Mouse (Mus musculus) CH12.LX (cell line): ENCODE measurements around the gene Slc38a7. TPM values are rescaled to one million over a fixed set of nuclear protein-coding genes. Genes with fewer than 3 reads are reported as not detected.

Experiments
- DNase-seq: peaks from one replicate; pipeline ENCODE4 v3.0.0-alpha.2; 2013; ENCODE audit errors: extremely low read depth
- H3K27ac ChIP-seq: 2 replicates; pipeline ENCODE4 v1.5.1; 2012; ENCODE audit warnings: low read depth, mild to moderate bottlenecking, control low read depth, moderate library complexity; ENCODE audit not compliant: insufficient read depth
- H3K27me3 ChIP-seq: replicated peaks from 2 replicates; pipeline ENCODE3; 2012; ENCODE audit warnings: inconsistent platforms
- H3K36me3 ChIP-seq, 2 experiments: replicated peaks in 1 of 2; 2 replicates each; pipeline versions ENCODE3 to v1.6.1; 2012; ENCODE audit warnings: inconsistent platforms in 1 of 2, low read length in 1 of 2, mild to moderate bottlenecking in 1 of 2, mixed read lengths in 1 of 2, moderate library complexity in 1 of 2; ENCODE audit not compliant: control insufficient read depth in 1 of 2, insufficient read depth in 1 of 2
- H3K4me1 ChIP-seq, 2 experiments: 2 replicates each; pipeline ENCODE4 v1.6.1; 2012; ENCODE audit warnings: inconsistent platforms in 1 of 2, moderate library complexity in 1 of 2; ENCODE audit not compliant: insufficient read depth in 2 of 2, control insufficient read depth in 1 of 2
- H3K4me2 ChIP-seq: 2 replicates; pipeline ENCODE4 v1.6.1; 2012; ENCODE audit warnings: low read depth, mild to moderate bottlenecking, control low read depth; ENCODE audit not compliant: poor library complexity, insufficient read depth, severe bottlenecking
- H3K4me3 ChIP-seq, 3 experiments: fragments of 150-350 bp in 1 of 3; sonication (generic) in 1 of 3; replicated peaks in 1 of 3; 2 replicates each; pipeline versions ENCODE3 to v1.5.1; 2011 to 2012; ENCODE audit warnings: low read depth in 2 of 3, low read length in 2 of 3, mild to moderate bottlenecking in 2 of 3, moderate library complexity in 2 of 3, control low read depth in 1 of 3, improper control_type of control experiment in 1 of 3, inconsistent platforms in 1 of 3, mixed read lengths in 1 of 3; ENCODE audit not compliant: poor library complexity in 1 of 3
- H3K79me2 ChIP-seq: replicated peaks from 2 replicates; pipeline ENCODE4 v1.6.1; 2012; ENCODE audit warnings: mild to moderate bottlenecking, moderate library complexity; ENCODE audit not compliant: control insufficient read depth, poor library complexity, insufficient read depth, severe bottlenecking; ENCODE audit errors: extremely low read depth
- H3K9ac ChIP-seq: 2 replicates; pipeline ENCODE4 v1.6.1; 2012; ENCODE audit warnings: low read depth, mild to moderate bottlenecking, control low read depth, moderate library complexity; ENCODE audit not compliant: insufficient read depth
- H3K9me3 ChIP-seq: replicated peaks from 2 replicates; pipeline ENCODE3; 2012; ENCODE audit warnings: low read length, inconsistent platforms, mixed read lengths
- CHD1 ChIP-seq: IDR thresholded peaks from 2 replicates; pipeline ENCODE4 v1.6.1; 2012; ENCODE audit warnings: low read depth, low read length, improper control_type of control experiment, inconsistent platforms
- CHD2 ChIP-seq: IDR thresholded peaks from 2 replicates; pipeline ENCODE4 v1.6.1; 2011; ENCODE audit warnings: low read length, improper control_type of control experiment
- E2F4 ChIP-seq: IDR thresholded peaks from 2 replicates; pipeline ENCODE4 v1.6.1; 2011; ENCODE audit warnings: low read depth, low read length, improper control_type of control experiment; ENCODE audit not compliant: insufficient replicate concordance
- EP300 ChIP-seq: IDR thresholded peaks from 2 replicates; pipeline ENCODE4 v1.6.1; 2011; ENCODE audit warnings: low read length, improper control_type of control experiment
- GABPA ChIP-seq: IDR thresholded peaks from 2 replicates; pipeline ENCODE4 v1.6.1; 2012; ENCODE audit warnings: low read depth, low read length, improper control_type of control experiment, inconsistent platforms; ENCODE audit not compliant: insufficient replicate concordance
- HCFC1 ChIP-seq: IDR thresholded peaks from 2 replicates; pipeline ENCODE4 v1.6.1; 2012; ENCODE audit warnings: low read depth, mild to moderate bottlenecking, inconsistent platforms, low read length, improper control_type of control experiment
- JUN ChIP-seq: IDR thresholded peaks from 2 replicates; pipeline ENCODE4 v1.6.1; 2011; ENCODE audit warnings: low read depth, mild to moderate bottlenecking, low read length, improper control_type of control experiment, moderate library complexity; ENCODE audit not compliant: insufficient read depth
- MAFK ChIP-seq: IDR thresholded peaks from 2 replicates; pipeline ENCODE4 v1.6.1; 2011; ENCODE audit warnings: low read length, improper control_type of control experiment; ENCODE audit not compliant: insufficient replicate concordance
- MAZ ChIP-seq: IDR thresholded peaks from 2 replicates; pipeline ENCODE4 v1.6.1; 2012; ENCODE audit warnings: low read depth, mild to moderate bottlenecking, inconsistent platforms, low read length, improper control_type of control experiment, moderate library complexity
- MEF2A ChIP-seq: IDR thresholded peaks from 2 replicates; pipeline ENCODE4 v1.6.1; 2014; ENCODE audit warnings: low read depth, mild to moderate bottlenecking, inconsistent platforms, low read length, improper control_type of control experiment, borderline replicate concordance
- MXI1 ChIP-seq: IDR thresholded peaks from 2 replicates; pipeline ENCODE4 v1.6.1; 2011; ENCODE audit warnings: mild to moderate bottlenecking, low read depth, low read length, improper control_type of control experiment
- NELFE ChIP-seq: IDR thresholded peaks from 2 replicates; pipeline ENCODE4 v1.6.1; 2011; ENCODE audit warnings: low read depth, low read length, improper control_type of control experiment
- NRF1 ChIP-seq: IDR thresholded peaks from 2 replicates; pipeline ENCODE4 v1.6.1; 2014; ENCODE audit warnings: low read depth, mild to moderate bottlenecking, inconsistent platforms, low read length, improper control_type of control experiment, moderate library complexity
- SIN3A ChIP-seq: IDR thresholded peaks from 2 replicates; pipeline ENCODE4 v1.6.1; 2012; ENCODE audit warnings: low read length, improper control_type of control experiment, inconsistent platforms
- SMC3 ChIP-seq: IDR thresholded peaks from 2 replicates; pipeline ENCODE4 v1.6.1; 2011; ENCODE audit warnings: low read depth, low read length, improper control_type of control experiment
- TCF12 ChIP-seq: IDR thresholded peaks from 2 replicates; pipeline ENCODE4 v1.6.1; 2014; ENCODE audit warnings: low read depth, mild to moderate bottlenecking, inconsistent platforms, low read length, improper control_type of control experiment
- UBTF ChIP-seq: IDR thresholded peaks from 2 replicates; pipeline ENCODE4 v1.6.1; 2012; ENCODE audit warnings: low read depth, mild to moderate bottlenecking, inconsistent platforms, low read length, improper control_type of control experiment, moderate library complexity
- USF2 ChIP-seq: conservative IDR thresholded peaks from 2 replicates; pipeline ENCODE4 v1.6.1; 2011; ENCODE audit warnings: low read depth, low read length, improper control_type of control experiment
- ZKSCAN1 ChIP-seq: IDR thresholded peaks from 2 replicates; pipeline ENCODE4 v1.6.1; 2012; ENCODE audit warnings: low read depth, inconsistent platforms, low read length, improper control_type of control experiment, borderline replicate concordance
- ZNF384 ChIP-seq: IDR thresholded peaks from 2 replicates; pipeline ENCODE4 v1.6.1; 2012; ENCODE audit warnings: low read depth, low read length, improper control_type of control experiment, inconsistent platforms
- dilution Hi-C: fragments of 300-500 bp; cut with MboI; formaldehyde crosslinking; loops from 2 replicates; pipeline ENCODE4 v1.14.3; 2020; ENCODE audit warnings: low sequenced_read_pairs; ENCODE audit not compliant: extremely low pct_unique_long_range_greater_than_20kb, extremely low pct_ligation_motif_present
- in situ Hi-C: fragments of 300-500 bp; cut with MboI; formaldehyde crosslinking; loops from 3 replicates; pipeline ENCODE4 v1.14.3; 2019; ENCODE audit warnings: low sequenced_read_pairs, low pct_ligation_motif_present, low pct_unique_long_range_greater_than_20kb, mixed read lengths
- polyA plus RNA-seq: library from polyadenylated mRNA; unstranded; fragments of >175 nt; gene quantifications from 2 replicates; pipeline ENCODE4 v1.2.1, GENCODE M21; 2012; ENCODE audit warnings: low read depth; ENCODE audit not compliant: insufficient read length
- total RNA-seq, 2 experiments: library from RNA; depleted of rRNA; stranded (reverse); fragments of 300-350 nt in 1 of 2; fragments of >200 nt in 1 of 2; gene quantifications; 2 replicates each; pipeline ENCODE4 v1.2.3; 2012 to 2014

Gene Slc38a7
- total and polyA plus RNA-seq, 3 experiments = 13.9 to 33.2 (median 31.0) TPM

- peaks cover 0 to 20% of the 10 kb centered on the region in 2 experiments; a peak in 2 of 4 replicates for H3K4me1 ChIP-seq
- no peak overlapping the region for H3K9ac ChIP-seq
- dilution Hi-C loops (no loop called here), in situ Hi-C loops (no loop called here)
- no peak overlapping the region for H3K4me2 ChIP-seq
- H3K36me3 ChIP-seq = no peaks in the 10 kb centered on the region
- no peaks in the 10 kb centered on the region for H3K27me3 ChIP-seq
- no peaks in the 10 kb centered on the region for H3K79me2 ChIP-seq
- TF ChIP-seq NRF1 (no peak), TCF12 (no peak), ZNF384 (no peak), CHD2 (no peak)
- no peak overlapping the region for H3K4me3 ChIP-seq
- H3K27ac ChIP-seq = no peak overlapping the region
- DNase-seq = no peak
- H3K9me3 ChIP-seq = no peaks in the 10 kb centered on the region
These were observed 30.6 kb downstream of the Slc38a7 start for GRCm38 (mm10) chr8:95822699-95823098.

GRCm38 (mm10) chr8:95822096-95822495, 31.2 kb downstream of the Slc38a7 start:
- Histone ChIP-seq H3K27me3 (no peaks in the 10 kb centered on the region), H3K9me3 (no peaks in the 10 kb centered on the region), H3K4me3 (no peak overlapping the region), H3K4me2 (no peak overlapping the region), H3K36me3 (no peaks in the 10 kb centered on the region), H3K79me2 (no peaks in the 10 kb centered on the region), H3K4me1 (peaks cover 0 to 26% of the 10 kb centered on the region in 2 experiments; a peak in 2 of 4 replicates), H3K27ac (no peak overlapping the region), H3K9ac (no peak overlapping the region)
- TF ChIP-seq CHD2 (no peak), CHD1 (no peak), JUN (no peak), MAZ (no peak), EP300 (no peak), NRF1 (no peak), NELFE (no peak)
- in situ Hi-C loops = no loop called here
- dilution Hi-C loops = no loop called here
- DNase-seq = no peak

GRCm38 (mm10) chr8:95821266-95821665, 32.1 kb downstream of the Slc38a7 start:
- dilution Hi-C loops (no loop called here), in situ Hi-C loops (no loop called here)
- Histone ChIP-seq H3K9ac (no peak overlapping the region), H3K9me3 (no peaks in the 10 kb centered on the region), H3K4me3 (no peak overlapping the region), H3K36me3 (no peaks in the 10 kb centered on the region), H3K27ac (no peak overlapping the region), H3K27me3 (no peaks in the 10 kb centered on the region), H3K4me2 (no peak overlapping the region), H3K4me1 (peaks cover 0 to 31% of the 10 kb centered on the region in 2 experiments; a peak in 2 of 4 replicates), H3K79me2 (no peaks in the 10 kb centered on the region)
- no peak for DNase-seq
- no peak for TF ChIP-seq CHD2
- TF ChIP-seq MEF2A = no peak
- TF ChIP-seq SIN3A = no peak
- TF ChIP-seq SMC3 = no peak
- no peak for TF ChIP-seq GABPA
- TF ChIP-seq ZKSCAN1 = no peak
- TF ChIP-seq E2F4 = no peak
- no peak for TF ChIP-seq MXI1
- TF ChIP-seq NELFE = no peak
- TF ChIP-seq UBTF = no peak
- no peak for TF ChIP-seq JUN
- no peak for TF ChIP-seq HCFC1
- no peak for TF ChIP-seq MAFK
- TF ChIP-seq USF2 = no peak
